Mouse (Mus musculus): ENCODE data around the gene Wdr11. TPM values are rescaled to one million over a fixed set of nuclear protein-coding genes. Genes with fewer than 3 reads are reported as not detected.

Wdr11 gene
- polyA plus RNA-seq, 1 experiment, result not detected

DNA sequence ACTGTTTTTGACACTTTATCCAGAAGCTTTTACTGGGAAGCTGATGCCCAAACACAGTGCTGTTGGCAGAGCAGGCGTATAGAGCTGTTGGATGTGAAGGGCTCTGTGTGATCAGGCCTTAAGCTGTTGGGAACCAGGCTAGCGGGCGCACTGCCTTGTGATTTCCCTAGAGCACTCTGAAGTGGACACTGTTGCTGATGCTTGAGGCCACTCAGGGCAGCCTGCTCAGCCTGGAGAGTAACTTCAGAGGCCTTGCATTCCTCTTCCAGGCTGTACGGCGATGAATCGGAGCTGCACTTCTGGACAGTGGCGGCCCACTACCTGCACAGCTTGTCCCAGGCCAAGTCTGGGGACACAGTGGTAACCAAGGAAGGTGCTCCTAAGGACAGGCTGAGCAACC, 38.7 kb downstream of the Wdr11 start:
- 98% methylated on average over 7 of the region's 7 CpGs for WGBS
- no peak for TF ChIP-seq CTCF (IDR thresholded peaks at IDR 0.05; ENCODE audit: insufficient read depth, low read depth, low read length)
- no peak for TF ChIP-seq POLR2A (IDR thresholded peaks at IDR 0.05; ENCODE audit: insufficient read depth, low read depth, low read length)

DNA sequence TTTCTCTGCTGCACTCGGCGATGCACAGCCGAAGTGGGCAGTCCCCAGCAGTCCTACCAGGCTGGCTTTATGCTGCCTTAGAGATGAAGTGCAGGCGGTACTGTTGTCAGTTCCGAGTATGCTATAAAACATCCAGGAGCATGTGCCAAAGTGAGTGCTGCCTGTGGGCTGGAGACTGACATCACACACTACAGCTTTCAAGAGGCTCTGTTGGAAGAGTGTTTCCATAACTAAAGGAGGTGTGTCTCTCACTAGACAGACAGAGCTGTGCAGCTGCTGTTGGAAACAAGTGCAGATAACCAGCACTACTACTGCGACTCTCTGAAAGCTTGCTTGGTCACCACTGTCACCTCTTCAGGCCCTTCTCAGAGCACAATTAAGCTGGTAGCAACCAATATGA, 39.8 kb downstream of the Wdr11 start:
- 88% methylated on average over 6 of the region's 6 CpGs for WGBS
- Histone ChIP-seq H3K4me1 (ENCODE audit: control insufficient read depth, insufficient read depth, low read length) (no peaks in the 10 kb centered on the region), H3K4me3 (ENCODE audit: insufficient read depth, low read depth, low read length) (no peak overlapping the region), H3K27ac (ENCODE audit: insufficient read depth, low read depth, low read length) (no peak overlapping the region)
- TF ChIP-seq POLR2A (IDR thresholded peaks at IDR 0.05; ENCODE audit: insufficient read depth, low read depth, low read length) (no peak), CTCF (IDR thresholded peaks at IDR 0.05; ENCODE audit: insufficient read depth, low read depth, low read length) (no peak)

More for the DNA sequence above, 38.7 kb downstream of the Wdr11 start:
- Histone ChIP-seq H3K4me3 (ENCODE audit: insufficient read depth, low read depth, low read length) (no peak overlapping the region), H3K27ac (ENCODE audit: insufficient read depth, low read depth, low read length) (no peak overlapping the region), H3K4me1 (ENCODE audit: control insufficient read depth, insufficient read depth, low read length) (no peaks in the 10 kb centered on the region)

DNA sequence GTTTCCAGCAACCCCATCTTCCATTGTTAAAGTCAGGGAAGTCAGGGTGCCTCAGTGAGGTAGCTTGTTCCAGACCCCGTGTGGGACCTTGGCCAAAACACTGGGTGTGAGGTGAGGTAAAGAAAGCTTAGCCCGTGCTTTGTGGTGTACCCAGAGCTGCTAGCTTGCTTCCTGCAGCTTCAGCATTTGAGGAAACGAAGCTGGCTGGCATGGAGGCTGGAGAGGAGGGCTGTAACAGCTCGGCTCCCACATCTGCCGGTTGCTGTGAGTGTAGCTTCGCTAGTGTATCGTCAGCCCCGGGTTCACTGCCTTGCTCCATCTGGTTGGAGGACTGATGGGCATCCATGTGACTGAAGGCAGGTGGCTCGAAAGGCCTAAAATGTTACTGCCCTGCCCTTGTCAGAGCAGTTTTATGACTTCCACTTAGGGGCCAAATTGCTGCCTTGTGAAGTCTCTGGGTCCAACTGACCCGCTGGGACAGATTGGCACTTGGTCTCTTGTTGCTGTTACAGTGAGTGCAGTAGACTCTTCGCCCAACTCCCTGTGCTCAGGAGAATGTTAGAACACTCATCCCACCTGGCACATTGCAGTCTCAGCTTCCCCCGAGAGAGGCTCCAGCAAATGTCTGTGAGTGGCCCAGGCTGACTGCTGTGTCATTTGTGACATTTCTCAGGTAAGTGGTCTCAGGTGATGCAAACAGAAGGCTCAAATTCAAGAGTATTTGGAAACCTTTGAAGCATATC, 44.4 kb downstream of the Wdr11 start:
- 89% methylated on average over 12 of the region's 12 CpGs for WGBS
- Histone ChIP-seq H3K4me1 (ENCODE audit: control insufficient read depth, insufficient read depth, low read length) (no peaks in the 10 kb centered on the region), H3K4me3 (ENCODE audit: insufficient read depth, low read depth, low read length) (no peak overlapping the region), H3K27ac (ENCODE audit: insufficient read depth, low read depth, low read length) (no peak overlapping the region)
- TF ChIP-seq POLR2A (IDR thresholded peaks at IDR 0.05; ENCODE audit: insufficient read depth, low read depth, low read length) (no peak), CTCF (IDR thresholded peaks at IDR 0.05; ENCODE audit: insufficient read depth, low read depth, low read length) (no peak)

DNA sequence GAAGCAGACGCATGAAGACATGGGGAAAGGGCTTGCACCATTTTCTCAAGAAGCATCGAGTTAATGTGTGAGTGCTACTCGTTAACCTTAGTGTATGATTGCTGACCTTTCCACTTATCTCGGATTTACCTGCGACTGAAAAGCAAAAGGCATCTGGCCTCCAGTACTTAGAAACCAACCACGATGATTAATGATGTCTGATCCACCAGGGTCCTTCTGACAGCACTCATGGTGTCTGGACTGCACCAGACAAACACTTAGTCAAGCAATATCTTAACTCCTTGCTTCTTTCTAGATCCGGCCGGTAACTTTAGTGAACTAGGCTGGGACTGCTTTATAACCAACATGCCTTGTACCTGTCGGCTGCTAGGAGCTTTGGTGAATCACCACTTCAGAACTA, 45.3 kb downstream of the Wdr11 start:
- TF ChIP-seq CTCF (IDR thresholded peaks at IDR 0.05; ENCODE audit: insufficient read depth, low read depth, low read length) (no peak), POLR2A (IDR thresholded peaks at IDR 0.05; ENCODE audit: insufficient read depth, low read depth, low read length) (no peak)
- WGBS, result 88% methylated on average over 9 of the region's 9 CpGs
- H3K4me1 ChIP-seq (ENCODE audit: control insufficient read depth, insufficient read depth, low read length), result no peaks in the 10 kb centered on the region
- H3K27ac ChIP-seq (ENCODE audit: insufficient read depth, low read depth, low read length), result no peak overlapping the region
- H3K4me3 ChIP-seq (ENCODE audit: insufficient read depth, low read depth, low read length), result no peak overlapping the region

DNA sequence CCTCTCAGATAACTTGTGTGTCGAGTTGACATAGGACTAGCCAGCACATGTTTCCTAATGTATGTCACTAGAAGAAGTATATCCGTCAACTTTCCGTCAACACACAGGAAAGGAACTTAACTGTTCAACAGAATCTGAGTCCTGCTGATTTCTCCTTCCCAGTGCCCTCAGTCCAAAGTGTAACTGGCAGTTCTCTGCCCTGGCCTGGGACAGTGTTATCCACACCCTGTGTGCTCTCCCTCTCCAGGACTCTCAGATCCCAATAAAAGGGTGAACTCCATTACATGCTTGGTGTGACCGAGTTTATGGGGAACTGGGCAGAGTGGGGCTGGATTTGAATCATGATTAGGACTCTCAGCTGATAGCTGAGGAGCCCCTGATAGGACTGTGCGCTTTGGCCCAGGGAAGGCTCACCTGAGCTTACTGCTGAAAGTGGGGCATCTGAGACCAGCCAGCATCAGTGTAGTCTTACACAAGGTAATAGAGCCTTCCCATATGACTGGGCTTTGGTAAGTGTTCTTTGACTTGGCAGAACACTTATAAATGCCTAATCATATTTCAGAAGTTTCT, 46.3 kb downstream of the Wdr11 start:
- 89% methylated on average over 5 of the region's 5 CpGs for WGBS
- Histone ChIP-seq H3K4me3 (ENCODE audit: insufficient read depth, low read depth, low read length) (no peak overlapping the region), H3K27ac (ENCODE audit: insufficient read depth, low read depth, low read length) (no peak overlapping the region), H3K4me1 (ENCODE audit: control insufficient read depth, insufficient read depth, low read length) (no peaks in the 10 kb centered on the region)
- TF ChIP-seq CTCF (IDR thresholded peaks at IDR 0.05; ENCODE audit: insufficient read depth, low read depth, low read length) (no peak), POLR2A (IDR thresholded peaks at IDR 0.05; ENCODE audit: insufficient read depth, low read depth, low read length) (no peak)

DNA sequence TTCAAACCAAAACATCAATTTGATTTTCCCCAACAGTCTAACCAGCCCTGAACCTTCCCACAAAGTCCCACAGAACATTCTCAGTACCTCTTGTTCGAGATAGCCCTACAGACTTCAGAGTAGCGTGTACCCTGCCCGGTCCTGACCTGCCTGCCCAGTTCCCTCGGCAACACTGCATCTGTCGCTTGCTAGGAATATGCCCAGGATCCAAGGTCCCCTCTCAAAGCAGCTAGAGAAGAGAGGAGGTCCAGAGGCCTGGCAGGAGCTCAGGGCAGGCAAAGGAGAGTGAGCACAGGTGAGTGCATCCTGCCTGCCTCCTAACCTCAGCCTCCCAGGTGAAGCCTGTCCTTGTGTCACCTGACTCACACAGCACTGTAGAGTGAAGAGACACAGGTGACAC, 47.3 kb downstream of the Wdr11 start:
- H3K27ac ChIP-seq (ENCODE audit: insufficient read depth, low read depth, low read length), result no peak overlapping the region
- H3K4me1 ChIP-seq (ENCODE audit: control insufficient read depth, insufficient read depth, low read length), result no peaks in the 10 kb centered on the region
- no peak overlapping the region for H3K4me3 ChIP-seq (ENCODE audit: insufficient read depth, low read depth, low read length)
- WGBS, result 93% methylated on average over 5 of the region's 5 CpGs
- no peak for TF ChIP-seq CTCF (IDR thresholded peaks at IDR 0.05; ENCODE audit: insufficient read depth, low read depth, low read length)
- TF ChIP-seq POLR2A (IDR thresholded peaks at IDR 0.05; ENCODE audit: insufficient read depth, low read depth, low read length), result no peak

DNA sequence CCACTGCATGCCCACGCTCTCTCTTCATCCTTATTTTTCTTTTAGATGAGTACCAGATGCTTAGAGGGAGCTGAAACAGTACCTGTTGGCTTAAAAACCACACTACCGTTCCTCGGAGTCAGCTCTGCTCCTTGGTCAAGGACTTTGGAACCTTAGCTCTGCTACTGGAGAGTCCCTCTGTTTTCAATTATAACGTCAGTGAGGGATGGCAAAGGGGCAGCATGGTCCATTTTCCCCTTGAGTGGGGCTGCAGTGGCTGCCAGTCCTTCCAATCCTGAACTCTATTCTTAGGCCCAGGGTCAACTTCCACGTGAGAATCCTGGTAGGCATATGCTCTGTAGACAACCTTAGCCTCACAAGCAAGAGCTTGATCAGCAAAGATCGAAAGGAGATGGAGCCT, 48.2 kb downstream of the Wdr11 start:
- 89% methylated on average over 6 of the region's 6 CpGs for WGBS
- H3K27ac ChIP-seq (ENCODE audit: insufficient read depth, low read depth, low read length), result no peak overlapping the region
- no peak for TF ChIP-seq POLR2A (IDR thresholded peaks at IDR 0.05; ENCODE audit: insufficient read depth, low read depth, low read length)
- TF ChIP-seq CTCF (IDR thresholded peaks at IDR 0.05; ENCODE audit: insufficient read depth, low read depth, low read length), result no peak
- H3K4me1 ChIP-seq (ENCODE audit: control insufficient read depth, insufficient read depth, low read length), result no peaks in the 10 kb centered on the region
- H3K4me3 ChIP-seq (ENCODE audit: insufficient read depth, low read depth, low read length), result no peak overlapping the region

DNA sequence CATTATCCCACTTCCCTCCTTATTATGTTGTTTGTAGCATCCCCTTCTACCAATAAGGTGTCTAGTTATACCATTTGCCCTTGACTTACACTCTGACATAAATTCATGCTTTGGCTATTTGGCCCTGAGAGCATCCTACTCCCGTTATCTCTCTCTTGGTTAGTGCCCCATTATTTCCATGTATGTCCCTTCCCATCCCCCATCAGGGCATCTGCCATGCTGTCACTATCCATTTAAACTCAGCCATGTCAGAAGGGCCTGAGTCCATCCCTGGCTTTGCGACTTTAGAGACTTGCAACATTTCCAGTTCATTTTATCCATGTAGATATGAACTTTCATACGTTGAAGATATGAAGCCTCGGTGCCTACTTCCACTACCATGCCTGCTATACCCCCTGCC, 51.6 kb downstream of the Wdr11 start:
- 96% methylated on average over 4 of the region's 4 CpGs for WGBS
- TF ChIP-seq CTCF (IDR thresholded peaks at IDR 0.05; ENCODE audit: insufficient read depth, low read depth, low read length), result no peak
- no peak for TF ChIP-seq POLR2A (IDR thresholded peaks at IDR 0.05; ENCODE audit: insufficient read depth, low read depth, low read length)
- no peak overlapping the region for H3K4me3 ChIP-seq (ENCODE audit: insufficient read depth, low read depth, low read length)
- no peaks in the 10 kb centered on the region for H3K4me1 ChIP-seq (ENCODE audit: control insufficient read depth, insufficient read depth, low read length)
- no peak overlapping the region for H3K27ac ChIP-seq (ENCODE audit: insufficient read depth, low read depth, low read length)

DNA sequence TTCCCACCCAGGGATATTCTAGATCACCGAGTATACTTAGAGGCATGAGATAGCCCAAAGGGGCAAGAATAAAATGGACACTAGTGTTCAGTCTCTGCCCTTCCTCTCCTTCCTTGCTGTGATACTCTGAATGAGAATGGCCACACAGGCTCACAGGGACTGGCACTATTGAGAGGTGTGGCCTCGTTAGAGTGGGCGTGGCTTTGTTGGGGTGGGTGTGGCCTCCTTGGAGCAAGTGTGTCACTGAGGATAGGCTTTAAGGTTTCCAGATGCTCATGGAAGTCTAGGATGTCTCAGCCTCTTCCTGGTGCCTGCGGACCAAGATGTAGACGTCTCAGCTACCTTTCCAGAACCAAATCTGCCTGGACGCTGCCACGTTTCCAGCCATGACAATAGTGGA, 56.1 kb downstream of the Wdr11 start:
- Histone ChIP-seq H3K4me1 (ENCODE audit: control insufficient read depth, insufficient read depth, low read length) (peaks cover 2% of the 10 kb centered on the region), H3K27ac (ENCODE audit: insufficient read depth, low read depth, low read length) (no peak overlapping the region), H3K4me3 (ENCODE audit: insufficient read depth, low read depth, low read length) (no peak overlapping the region)
- no peak for TF ChIP-seq POLR2A (IDR thresholded peaks at IDR 0.05; ENCODE audit: insufficient read depth, low read depth, low read length)
- no peak for TF ChIP-seq CTCF (IDR thresholded peaks at IDR 0.05; ENCODE audit: insufficient read depth, low read depth, low read length)
- 63% methylated on average over 7 of the region's 7 CpGs for WGBS

All from olfactory bulb, adult 2 months (tissue).